Mouse (Mus musculus) lung, postnatal 0 days (tissue): Measurements from ENCODE around the gene Rbfox1.

Experiments used
- CTCF ChIP-seq: IDR thresholded peaks from 2 replicates; pipeline ENCODE4 v1.5.1; 2016; ENCODE audit warnings: antibody characterized with exemption, mild to moderate bottlenecking
- EP300 ChIP-seq: IDR thresholded peaks from 2 replicates; pipeline ENCODE4 v1.6.1; 2016; ENCODE audit warnings: antibody characterized with exemption, mild to moderate bottlenecking, control low read depth

GRCm38 (mm10) chr16:7433296-7433695 is 1548.1 kb downstream of the Rbfox1 start:
- no peak for TF ChIP-seq CTCF
- TF ChIP-seq EP300: no peak
